Mouse (Mus musculus) adrenal gland, adult (tissue): ENCODE results near the gene Gm17577.
"Not testable (repeated sequence)": the region's sequence is repeated elsewhere in the genome, so short reads cannot be mapped to it uniquely, and the experiment has no call there.

Experiments used
- DNase-seq, 2 experiments: peaks; one replicate each; pipeline ENCODE4 v3.0.0; 2022 to 2023; ENCODE audit warnings: low spot score in 1 of 2; ENCODE audit not compliant: inconsistent age in 2 of 2

Gene Gm17577

DNA sequence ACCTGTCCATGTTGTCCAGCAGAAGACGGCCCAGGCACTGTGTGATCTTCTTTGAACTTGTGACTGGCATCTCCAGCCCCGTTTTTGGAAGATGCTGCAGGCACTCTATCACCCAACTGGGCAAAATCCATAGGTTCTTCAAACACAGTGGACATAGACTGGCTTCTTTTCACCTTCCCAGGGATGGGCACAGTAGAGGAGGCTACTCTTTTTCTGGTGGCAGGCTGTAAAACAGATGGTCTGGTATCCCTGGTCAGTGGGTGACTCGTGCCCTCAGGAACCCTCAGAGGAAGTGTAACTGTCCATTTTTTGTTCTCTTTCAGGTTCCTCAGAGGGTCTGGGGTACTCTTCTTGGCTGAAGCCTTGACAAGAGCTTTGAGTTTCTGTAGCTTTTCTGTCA lies at the start of gene Gm17577:
Gene Gm17577 (minus strand): TSS at position 101 of the 400 bp plus-strand sequence.
- DNase-seq, result not testable (repeated sequence)

DNA sequence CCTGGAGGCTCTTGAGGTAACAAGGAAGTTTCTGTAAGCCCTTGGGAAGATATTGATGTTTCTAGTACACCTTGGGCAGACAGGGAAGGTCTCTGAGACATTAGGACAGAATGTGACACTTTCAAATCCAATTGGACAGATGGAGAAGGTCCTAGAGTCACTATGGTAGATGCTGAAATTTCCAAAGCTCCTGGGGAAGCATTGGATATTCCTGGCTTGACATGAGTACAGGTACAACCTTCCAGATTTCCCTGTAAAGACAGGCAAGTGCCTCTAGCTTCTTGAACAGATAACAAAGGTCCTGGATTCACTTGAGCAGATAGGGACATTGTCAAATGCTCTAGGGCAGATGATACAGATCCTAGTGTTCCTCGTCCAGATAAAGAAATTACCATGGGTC lies 24.3 kb downstream of the Gm17577 start, which contains the start of gene Srsx:
Gene Srsx (minus strand): TSS at position 101 of the 400 bp plus-strand sequence.
- DNase-seq, result not testable (repeated sequence)
